Mouse (Mus musculus) intestine, embryonic 15.5 days (tissue): ENCODE measurements around the gene C1qtnf6. TPM values are rescaled to one million over a fixed set of nuclear protein-coding genes. Genes with fewer than 3 reads are reported as not detected.

Experiments
- ATAC-seq: fragments of 200-750 bp; cut with Nextera tagmentation; 2 replicates; pipeline ENCODE4 v1.8.0; 2017; ENCODE audit warnings: moderate TSS enrichment, moderate library complexity
- H3K27ac ChIP-seq: fragments of 300-500 bp; sonication (generic); 2 replicates; pipeline ENCODE4 v1.5.1; 2015; ENCODE audit warnings: mild to moderate bottlenecking, inconsistent platforms
- H3K27me3 ChIP-seq: fragments of 300-500 bp; sonication (generic); replicated peaks from 2 replicates; pipeline ENCODE4 v1.6.1; 2015; ENCODE audit warnings: inconsistent platforms
- H3K36me3 ChIP-seq: fragments of 300-500 bp; sonication (generic); 2 replicates; pipeline ENCODE4 v1.6.1; 2015; ENCODE audit warnings: inconsistent platforms
- H3K4me1 ChIP-seq: fragments of 300-500 bp; sonication (generic); replicated peaks from 2 replicates; pipeline ENCODE4 v1.6.1; 2015; ENCODE audit warnings: inconsistent platforms
- H3K4me2 ChIP-seq: fragments of 300-500 bp; sonication (generic); replicated peaks from 2 replicates; pipeline ENCODE4 v1.6.1; 2015; ENCODE audit warnings: mild to moderate bottlenecking, inconsistent platforms
- H3K4me3 ChIP-seq: fragments of 300-500 bp; sonication (generic); replicated peaks from 2 replicates; pipeline ENCODE4 v1.5.1; 2015; ENCODE audit warnings: inconsistent platforms
- H3K9ac ChIP-seq: fragments of 300-500 bp; sonication (generic); 2 replicates; pipeline ENCODE4 v1.6.1; 2015; ENCODE audit warnings: inconsistent platforms
- H3K9me3 ChIP-seq: fragments of 300-500 bp; sonication (generic); 2 replicates; pipeline ENCODE4 v1.6.1; 2016; ENCODE audit warnings: inconsistent platforms
- WGBS: fragments of 180-500 bp; shearing (Covaris S2); methylation state at CpG from one replicate; pipeline ENCODE4 v1.1.7; 2015; 5-methylcytosine and 5-hydroxymethylcytosine counted together
- polyA plus RNA-seq: library from polyadenylated mRNA; unstranded; fragments of >200 nt; fragmentation: Nextera tagmentation; extraction: Ambion mirVana; gene quantifications from 2 replicates; pipeline ENCODE4 v1.2.1, GENCODE M21; 2015

Gene C1qtnf6
- polyA plus RNA-seq, 1 experiment from 2014 or later = 22.3 TPM

DNA sequence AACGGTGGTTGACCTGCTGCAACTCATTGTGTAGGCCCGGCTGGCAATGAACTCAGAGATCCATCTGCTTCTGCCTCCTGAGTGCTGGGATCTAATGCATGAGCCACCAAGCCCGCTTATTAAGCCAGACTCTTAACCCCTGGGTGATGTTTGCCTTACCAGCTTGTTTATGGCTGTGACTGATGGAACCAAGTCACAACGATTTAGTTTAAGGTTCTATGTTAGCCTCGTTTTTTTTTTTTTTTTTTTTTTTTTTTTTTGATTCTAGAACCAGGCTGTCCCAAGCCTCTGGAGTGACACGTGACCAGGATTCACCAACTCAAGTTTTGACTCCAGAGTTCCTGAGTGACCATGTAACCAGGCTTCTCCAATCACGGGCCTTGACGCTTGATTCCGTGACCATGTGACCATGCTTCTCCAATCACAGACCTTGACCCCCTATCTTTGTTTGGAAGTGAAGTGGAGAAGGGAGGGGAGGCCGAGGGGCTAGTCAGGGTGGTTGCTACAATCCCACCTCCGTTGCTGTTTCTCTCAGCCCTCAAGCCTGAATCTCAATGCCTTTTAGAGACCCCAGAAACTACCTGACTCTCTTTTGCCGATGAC is 21.8 kb downstream of the C1qtnf6 start:
- Histone ChIP-seq H3K4me3 (no peak overlapping the region), H3K9ac (no peak overlapping the region), H3K4me2 (no peak overlapping the region), H3K27me3 (no peaks in the 10 kb centered on the region), H3K27ac (no peak overlapping the region), H3K36me3 (no peaks in the 10 kb centered on the region), H3K4me1 (peaks cover 5% of the 10 kb centered on the region; the same call in 1 of the 2 replicates), H3K9me3 (no peaks in the 10 kb centered on the region)
- 47% methylated on average over 12 of the region's 12 CpGs for WGBS
- no peak for ATAC-seq

DNA sequence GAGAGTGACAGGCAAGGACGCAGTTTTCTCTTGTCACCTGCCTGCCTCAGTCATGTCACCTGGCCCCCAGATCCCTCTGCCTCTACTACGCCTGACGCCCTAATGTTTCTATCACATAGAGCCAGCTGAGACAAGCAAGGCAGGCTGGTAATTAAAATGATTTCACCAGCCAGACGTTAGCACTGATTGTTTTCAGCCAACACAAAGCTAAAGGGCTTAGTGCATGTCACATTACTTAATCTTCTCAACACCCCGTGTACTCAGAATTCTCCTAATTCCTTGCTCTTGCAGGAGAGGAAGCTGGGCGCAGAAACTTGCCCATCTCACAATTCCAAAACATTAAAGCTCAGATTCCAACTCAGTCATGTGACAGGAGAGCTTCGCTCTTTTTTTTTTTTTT is 22.8 kb downstream of the C1qtnf6 start:
- Histone ChIP-seq H3K4me1 (peaks cover 3% of the 10 kb centered on the region; the same call in 1 of the 2 replicates), H3K27ac (no peak overlapping the region), H3K4me2 (no peak overlapping the region), H3K36me3 (no peaks in the 10 kb centered on the region), H3K4me3 (no peak overlapping the region), H3K27me3 (no peaks in the 10 kb centered on the region), H3K9ac (no peak overlapping the region), H3K9me3 (no peaks in the 10 kb centered on the region)
- 73% methylated on average over 7 of the region's 7 CpGs for WGBS
- no peak for ATAC-seq

DNA sequence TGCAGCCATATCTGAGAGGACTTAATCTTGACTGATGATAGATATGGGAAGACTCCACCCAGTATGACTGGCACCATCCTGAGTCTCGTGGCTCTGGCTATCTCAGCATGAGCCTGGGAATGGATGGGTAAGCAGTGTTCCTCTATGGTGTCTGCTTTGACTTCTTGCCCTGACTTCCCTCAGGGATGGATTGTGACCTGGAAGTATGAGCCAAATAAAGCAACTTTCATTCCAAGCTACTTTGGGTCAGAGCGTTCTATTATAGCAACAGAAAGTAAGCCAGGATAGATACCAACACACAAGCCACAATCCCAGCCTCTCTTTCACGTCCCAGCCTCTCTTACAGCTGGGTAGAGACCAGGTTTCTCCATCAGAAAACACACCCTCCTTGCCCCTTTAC is 25.7 kb downstream of the C1qtnf6 start:
- H3K4me1 ChIP-seq = peaks cover 3% of the 10 kb centered on the region; the same call in 1 of the 2 replicates
- no peak overlapping the region for H3K27ac ChIP-seq
- H3K4me2 ChIP-seq = no peak overlapping the region
- WGBS = 71% methylated on average over 3 of the region's 3 CpGs
- no peaks in the 10 kb centered on the region for H3K36me3 ChIP-seq
- no peaks in the 10 kb centered on the region for H3K27me3 ChIP-seq
- ATAC-seq = no peak
- no peak overlapping the region for H3K9ac ChIP-seq
- H3K9me3 ChIP-seq = no peaks in the 10 kb centered on the region
- no peak overlapping the region for H3K4me3 ChIP-seq

GRCm38 (mm10) chr15:78504816-78505215 is 26.4 kb downstream of the C1qtnf6 start:
- Histone ChIP-seq H3K4me1 (no peaks in the 10 kb centered on the region), H3K36me3 (no peaks in the 10 kb centered on the region), H3K27ac (no peak overlapping the region), H3K4me3 (no peak overlapping the region), H3K27me3 (no peaks in the 10 kb centered on the region), H3K9ac (no peak overlapping the region), H3K4me2 (no peak overlapping the region), H3K9me3 (no peaks in the 10 kb centered on the region)
- 91% methylated on average over 5 of the region's 5 CpGs for WGBS
- no peak for ATAC-seq

DNA sequence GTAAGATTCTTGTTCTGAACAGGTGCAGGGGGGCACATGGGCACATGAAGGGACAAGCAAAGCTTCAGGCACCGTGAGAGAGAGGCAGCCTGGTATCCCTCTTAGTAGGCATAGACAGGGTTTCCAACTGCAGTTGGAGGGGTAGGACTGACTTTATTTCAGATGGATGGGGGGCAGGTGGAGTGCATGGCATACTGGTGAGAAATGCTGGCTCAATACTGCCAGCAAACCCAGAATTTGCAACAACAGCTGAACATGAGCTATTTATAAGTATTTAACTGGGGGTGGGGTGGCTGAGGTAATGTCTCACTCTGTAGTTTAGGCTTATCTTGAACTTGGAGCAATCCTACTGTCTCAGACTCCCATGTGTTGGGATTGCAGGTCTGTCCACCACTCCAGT is 27.2 kb downstream of the C1qtnf6 start:
- Histone ChIP-seq H3K4me2 (no peak overlapping the region), H3K4me1 (no peaks in the 10 kb centered on the region), H3K27ac (no peak overlapping the region), H3K4me3 (no peak overlapping the region), H3K9ac (no peak overlapping the region), H3K9me3 (no peaks in the 10 kb centered on the region), H3K27me3 (no peaks in the 10 kb centered on the region), H3K36me3 (no peaks in the 10 kb centered on the region)
- ATAC-seq = no peak
- 88% methylated on average over 1 of the region's 1 CpGs for WGBS

- WGBS = 67% methylated on average over 18 of the region's 18 CpGs
- no peak overlapping the region for H3K4me2 ChIP-seq
- no peak overlapping the region for H3K4me3 ChIP-seq
- no peak overlapping the region for H3K27ac ChIP-seq
- no peaks in the 10 kb centered on the region for H3K27me3 ChIP-seq
- no peaks in the 10 kb centered on the region for H3K9me3 ChIP-seq
- H3K4me1 ChIP-seq = no peaks in the 10 kb centered on the region
- H3K36me3 ChIP-seq = no peaks in the 10 kb centered on the region
- no peak for ATAC-seq
- no peak overlapping the region for H3K9ac ChIP-seq
These were observed 28.6 kb downstream of the C1qtnf6 start for GRCm38 (mm10) chr15:78502437-78503132.

GRCm38 (mm10) chr15:78494968-78495406 is 36.2 kb downstream of the C1qtnf6 start, which contains the start of gene Il2rb:
Gene Il2rb (minus strand): TSS chr15:78495271.
- H3K27ac ChIP-seq = no peak within 1 kb of the TSS
- WGBS = 90% methylated on average over 11 of the region's 11 CpGs
- H3K4me2 ChIP-seq = no peak within 1 kb of the TSS
- no peak for ATAC-seq
- H3K36me3 ChIP-seq = no peaks in the 10 kb centered on the region
- H3K9me3 ChIP-seq = no peaks in the 10 kb centered on the region
- no peak within 1 kb of the TSS for H3K9ac ChIP-seq
- H3K27me3 ChIP-seq = no peaks in the 10 kb centered on the region
- no peaks in the 10 kb centered on the region for H3K4me1 ChIP-seq
- H3K4me3 ChIP-seq = no peak within 1 kb of the TSS

DNA sequence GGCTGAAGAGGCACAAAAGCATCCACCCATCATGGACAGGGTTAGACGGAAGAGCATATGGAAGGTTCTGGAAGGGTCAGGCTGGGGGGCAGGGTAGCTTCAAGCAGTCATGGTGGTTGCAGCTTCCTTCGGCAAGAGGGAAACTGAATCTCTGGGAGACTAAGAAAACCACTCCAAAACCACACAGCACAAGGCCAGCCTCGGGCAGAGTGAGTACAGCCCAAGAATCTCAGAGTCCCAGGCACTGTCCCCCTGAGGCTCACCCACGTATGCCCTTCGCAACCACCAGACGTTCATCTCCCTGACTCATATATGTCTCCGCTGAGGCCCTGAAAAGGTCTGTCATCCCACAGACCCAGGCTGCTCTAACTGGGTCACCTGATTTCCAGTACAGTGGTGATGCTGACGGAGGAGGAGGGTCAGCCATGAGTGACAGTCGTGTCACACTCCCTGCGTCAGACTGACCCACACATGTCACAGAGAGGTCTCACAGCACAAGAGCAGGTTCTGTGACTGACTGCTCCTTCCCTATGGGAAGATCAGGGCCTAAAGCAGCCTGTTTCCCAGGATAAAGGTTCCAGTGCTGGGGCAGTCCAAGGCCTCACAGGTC is 37.7 kb downstream of the C1qtnf6 start:
- Histone ChIP-seq H3K4me3 (no peak overlapping the region), H3K27ac (no peak overlapping the region), H3K36me3 (no peaks in the 10 kb centered on the region), H3K4me1 (no peaks in the 10 kb centered on the region), H3K9ac (no peak overlapping the region), H3K9me3 (no peaks in the 10 kb centered on the region), H3K4me2 (no peak overlapping the region), H3K27me3 (no peaks in the 10 kb centered on the region)
- ATAC-seq = no peak
- 78% methylated on average over 10 of the region's 10 CpGs for WGBS

- H3K27me3 ChIP-seq = no peaks in the 10 kb centered on the region
- no peak overlapping the region for H3K4me2 ChIP-seq
- H3K4me3 ChIP-seq = no peak overlapping the region
- 77% methylated on average over 3 of the region's 3 CpGs for WGBS
- H3K9me3 ChIP-seq = no peaks in the 10 kb centered on the region
- no peaks in the 10 kb centered on the region for H3K4me1 ChIP-seq
- no peaks in the 10 kb centered on the region for H3K36me3 ChIP-seq
- no peak overlapping the region for H3K9ac ChIP-seq
- H3K27ac ChIP-seq = no peak overlapping the region
- no peak for ATAC-seq
These were observed 39.9 kb downstream of the C1qtnf6 start for GRCm38 (mm10) chr15:78491301-78491700.

GRCm38 (mm10) chr15:78489906-78490305 is 41.3 kb downstream of the C1qtnf6 start:
- Histone ChIP-seq H3K9me3 (no peaks in the 10 kb centered on the region), H3K4me2 (no peak overlapping the region), H3K4me1 (no peaks in the 10 kb centered on the region), H3K36me3 (no peaks in the 10 kb centered on the region), H3K9ac (no peak overlapping the region), H3K27me3 (no peaks in the 10 kb centered on the region; the same call in 1 of the 2 replicates), H3K4me3 (no peak overlapping the region), H3K27ac (no peak overlapping the region)
- 62% methylated on average over 8 of the region's 8 CpGs for WGBS
- no peak for ATAC-seq

- 82% methylated on average over 3 of the region's 3 CpGs for WGBS
- no peaks in the 10 kb centered on the region for H3K9me3 ChIP-seq
- H3K36me3 ChIP-seq = no peaks in the 10 kb centered on the region
- no peaks in the 10 kb centered on the region for H3K4me1 ChIP-seq
- ATAC-seq = no peak
- no peaks in the 10 kb centered on the region; the same call in 1 of the 2 replicates for H3K27me3 ChIP-seq
- no peak overlapping the region for H3K9ac ChIP-seq
- H3K27ac ChIP-seq = no peak overlapping the region
- H3K4me3 ChIP-seq = no peak overlapping the region
- H3K4me2 ChIP-seq = no peak overlapping the region
These were observed 42.0 kb downstream of the C1qtnf6 start for GRCm38 (mm10) chr15:78489248-78489647.

GRCm38 (mm10) chr15:78487066-78487465 is 44.1 kb downstream of the C1qtnf6 start:
- H3K4me3 ChIP-seq = no peak overlapping the region
- H3K27me3 ChIP-seq = no peaks in the 10 kb centered on the region; the same call in 1 of the 2 replicates
- H3K4me1 ChIP-seq = no peaks in the 10 kb centered on the region
- no peak for ATAC-seq
- 76% methylated on average over 4 of the region's 4 CpGs for WGBS
- H3K27ac ChIP-seq = no peak overlapping the region
- H3K36me3 ChIP-seq = no peaks in the 10 kb centered on the region
- H3K9me3 ChIP-seq = no peaks in the 10 kb centered on the region
- no peak overlapping the region for H3K9ac ChIP-seq
- no peak overlapping the region for H3K4me2 ChIP-seq
